ENCODE assay signal across 8 mouse cellular contexts in the genomic region with DNA sequence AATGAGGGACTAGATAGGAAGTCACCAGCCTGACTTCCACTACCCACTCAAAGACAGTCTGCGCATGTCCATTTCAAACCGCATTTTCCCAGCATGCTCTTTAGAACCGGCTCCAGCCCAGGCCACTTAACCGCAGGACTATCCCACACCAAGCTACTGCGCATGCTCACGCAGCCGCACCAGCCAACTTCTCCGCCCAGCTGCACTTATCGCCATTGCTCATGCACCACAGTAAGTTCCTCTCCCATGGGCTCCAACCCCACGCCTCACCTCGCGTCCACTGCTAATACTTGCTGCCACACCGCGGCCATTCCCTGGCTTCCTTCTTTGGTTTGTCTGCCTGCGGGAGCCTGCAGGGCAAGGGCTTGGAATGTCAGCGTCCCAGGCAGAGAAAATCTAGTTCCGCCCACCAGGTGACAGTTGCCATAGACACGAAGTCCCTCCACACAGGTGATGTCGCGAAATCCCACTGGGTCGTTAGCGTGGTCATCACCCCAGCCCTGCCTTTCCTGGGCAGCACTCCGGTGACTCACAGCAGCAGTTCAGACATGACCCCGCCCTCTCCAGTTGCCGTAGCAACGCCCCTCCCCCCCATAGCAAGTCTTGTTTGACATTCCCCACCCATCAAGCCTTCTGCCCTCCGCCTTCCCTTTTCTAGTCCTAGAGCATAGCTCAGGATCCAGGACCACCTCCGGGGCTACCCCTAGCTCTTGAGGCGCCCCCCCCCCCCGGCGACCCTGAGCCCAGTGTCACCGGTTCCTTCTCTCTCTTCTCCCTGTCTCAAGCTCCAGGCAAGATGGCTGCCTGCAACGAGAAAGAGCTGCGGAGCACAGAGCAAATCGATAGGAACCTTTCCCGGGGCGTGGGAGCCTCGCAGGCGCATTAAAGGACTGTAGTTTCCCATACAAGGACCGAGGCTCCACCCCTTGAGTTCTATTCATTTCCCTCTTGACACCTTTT. TPM values are rescaled to one million over a fixed set of nuclear protein-coding genes. Genes with fewer than 3 reads are reported as not detected.
A peak's percentile ranks its signal among the peaks of the same experiment; 100 is the strongest.
DNase-seq lines count a peak whose midpoint lies in the region; ATAC-seq lines count a peak whose summit lies in the region.

A gene (minus strand): TSS at position 876 of the 960 bp plus-strand sequence.

- peak; percentile 93 for DNase-seq in CD4-positive helper T cell, adult 2 months (ENCODE audit: low read depth, low spot score)
- peak; percentile 77 for DNase-seq in brain, embryonic 18.5 days (ENCODE audit: low read depth, low spot score)
- DNase-seq in kidney, postnatal 10 days, result peak; percentile 93
- DNase-seq in natural killer cell, adult 2 months (ENCODE audit: low spot score in 2 of 2), result peak; percentile 90

- peaks cover 36% of the 10 kb centered on the region for H3K36me3 ChIP-seq in heart, embryonic 13.5 days
- peaks cover 33% of the 10 kb centered on the region for H3K36me3 ChIP-seq in liver, embryonic 12.5 days
- H3K36me3 ChIP-seq in stomach, embryonic 15.5 days, result peaks cover 3% of the 10 kb centered on the region; the same call in 1 of the 2 replicates

- peak; percentile 96 for ATAC-seq in erythroid progenitor cell, adult 5-6 weeks (replicated peaks; ENCODE audit: low FRiP score, poor library complexity, severe bottlenecking)
- ATAC-seq in heart, embryonic 13.5 days (ENCODE audit: extremely low read depth, insufficient number of reproducible peaks, low FRiP score, low TSS enrichment), result peak; percentile 90
- peak; percentile 88 for ATAC-seq in liver, embryonic 12.5 days
- ATAC-seq in stomach, embryonic 15.5 days (ENCODE audit: insufficient read depth, low FRiP score, low read depth), result peak; percentile 88

- no peaks in the 10 kb centered on the region for H3K27me3 ChIP-seq in heart, embryonic 13.5 days (replicated peaks)
- no peaks in the 10 kb centered on the region for H3K27me3 ChIP-seq in liver, embryonic 12.5 days (replicated peaks)
- H3K27me3 ChIP-seq in stomach, embryonic 15.5 days (replicated peaks), result no peaks in the 10 kb centered on the region

- H3K9me3 ChIP-seq in heart, embryonic 13.5 days, result no peaks in the 10 kb centered on the region
- no peaks in the 10 kb centered on the region for H3K9me3 ChIP-seq in liver, embryonic 12.5 days (replicated peaks)
- no peaks in the 10 kb centered on the region for H3K9me3 ChIP-seq in stomach, embryonic 15.5 days

- H3K4me2 ChIP-seq in heart, embryonic 13.5 days, result peak within 1 kb of the TSS; percentile 69
- peak within 1 kb of the TSS; percentile 77 for H3K4me2 ChIP-seq in liver, embryonic 12.5 days
- H3K4me2 ChIP-seq in stomach, embryonic 15.5 days, result peak within 1 kb of the TSS; percentile 52

- peaks cover 7% of the 10 kb centered on the region; the same call in 1 of the 2 replicates for H3K4me1 ChIP-seq in heart, embryonic 13.5 days
- H3K4me1 ChIP-seq in liver, embryonic 12.5 days, result peaks cover 13% of the 10 kb centered on the region
- H3K4me1 ChIP-seq in stomach, embryonic 15.5 days, result no peaks in the 10 kb centered on the region

- H3K9ac ChIP-seq in heart, embryonic 13.5 days, result peak within 1 kb of the TSS; percentile 81
- H3K9ac ChIP-seq in liver, embryonic 12.5 days, result peak within 1 kb of the TSS; percentile 71
- no peak within 1 kb of the TSS; the same call in 1 of the 2 replicates for H3K9ac ChIP-seq in stomach, embryonic 15.5 days

- H3K4me3 ChIP-seq in heart, embryonic 13.5 days, result peak within 1 kb of the TSS; percentile 64
- peak within 1 kb of the TSS; percentile 66 for H3K4me3 ChIP-seq in liver, embryonic 12.5 days
- peak within 1 kb of the TSS; percentile 52 for H3K4me3 ChIP-seq in stomach, embryonic 15.5 days (replicated peaks)

- H3K27ac ChIP-seq in heart, embryonic 13.5 days (replicated peaks), result peak within 1 kb of the TSS; percentile 98
- H3K27ac ChIP-seq in liver, embryonic 12.5 days, result peak within 1 kb of the TSS; percentile 97
- H3K27ac ChIP-seq in stomach, embryonic 15.5 days, result peak within 1 kb of the TSS; percentile 96

- 5% methylated on average over 40 of the region's 40 CpGs for WGBS in heart, embryonic 13.5 days
- 8% methylated on average over 37 of the region's 40 CpGs for WGBS in liver, embryonic 12.5 days (ENCODE audit: insufficient replicate concordance)
- 20% methylated on average over 39 of the region's 40 CpGs for WGBS in stomach, embryonic 15.5 days

RNA-seq across cellular contexts. Expression of the gene that starts here (rescaled TPM):
- total RNA-seq in erythroid progenitor cell, adult 5-6 weeks (2015; ENCODE audit: low replicate concordance), result 23.5 and 39.3 TPM in 2 replicates
- total RNA-seq in erythroid progenitor cell, adult 5-6 weeks (2017; ENCODE audit: low replicate concordance), result 10.0 and 25.7 TPM in 2 replicates
- polyA plus RNA-seq in heart, embryonic 13.5 days (2015; fragmentation: Nextera tagmentation; extraction: Ambion mirVana), result 20.9 and 22.8 TPM in 2 replicates
- polyA plus RNA-seq in liver, embryonic 12.5 days (2016; fragmentation: Nextera tagmentation; extraction: Ambion mirVana), result 9.4 and 9.9 TPM in 2 replicates
- polyA plus RNA-seq in stomach, embryonic 15.5 days (2015; fragmentation: Nextera tagmentation; extraction: Ambion mirVana), result 24.1 and 27.3 TPM in 2 replicates

Comparison
In these comparisons a context has a peak if more than half of its experiments do, and no peak if none do; other contexts are left out.
1. Peak in every context shown above with its lines: DNase-seq, ATAC-seq, H3K4me3 ChIP-seq and H3K27ac ChIP-seq.